Mouse (Mus musculus): ENCODE measurements at regions not wholly inside any gene's neighbourhood (a gene's known extent, or its start where the extent isn't known, plus 50 kb on each side); places are given as distances from the start of the nearest gene placed in this dataset.

GRCm38 (mm10) chr13:72346207-72346943 is 282.2 kb upstream of the Irx2 start:
- DNase-seq: no peak
- intact Hi-C loops (cut with DNase I): no loop called here

DNA sequence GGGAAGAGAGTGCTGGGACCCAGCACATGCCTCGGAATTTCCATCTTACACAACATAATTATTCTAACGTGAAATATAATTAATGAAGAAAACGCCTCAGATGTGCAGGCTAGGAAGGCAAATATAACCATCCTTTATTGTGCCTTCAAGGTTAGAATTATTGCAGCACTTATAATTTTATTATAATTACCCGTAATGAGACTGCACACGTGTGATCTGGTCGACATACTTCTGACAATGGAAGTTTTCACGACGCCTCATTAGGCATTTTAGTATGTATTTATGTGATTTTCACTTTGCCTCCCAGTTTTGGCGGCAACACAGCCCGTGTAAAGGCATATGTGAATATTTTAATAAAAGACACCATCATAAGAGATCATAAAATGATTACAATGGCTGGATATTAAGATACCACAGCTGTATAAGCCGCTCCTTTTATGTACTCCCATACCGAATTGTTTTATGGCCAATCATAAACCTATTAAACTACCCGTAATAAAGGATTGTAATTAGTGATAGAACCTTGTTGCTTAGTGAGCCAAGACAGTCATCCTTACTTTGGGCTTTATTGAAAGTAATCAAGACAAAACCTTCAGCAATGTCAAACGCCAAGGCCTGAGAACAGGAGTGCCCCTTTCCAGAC is 281.6 kb upstream of the Irx2 start:
- intact Hi-C loops (cut with DNase I): no loop called here
- no peak for DNase-seq

DNA sequence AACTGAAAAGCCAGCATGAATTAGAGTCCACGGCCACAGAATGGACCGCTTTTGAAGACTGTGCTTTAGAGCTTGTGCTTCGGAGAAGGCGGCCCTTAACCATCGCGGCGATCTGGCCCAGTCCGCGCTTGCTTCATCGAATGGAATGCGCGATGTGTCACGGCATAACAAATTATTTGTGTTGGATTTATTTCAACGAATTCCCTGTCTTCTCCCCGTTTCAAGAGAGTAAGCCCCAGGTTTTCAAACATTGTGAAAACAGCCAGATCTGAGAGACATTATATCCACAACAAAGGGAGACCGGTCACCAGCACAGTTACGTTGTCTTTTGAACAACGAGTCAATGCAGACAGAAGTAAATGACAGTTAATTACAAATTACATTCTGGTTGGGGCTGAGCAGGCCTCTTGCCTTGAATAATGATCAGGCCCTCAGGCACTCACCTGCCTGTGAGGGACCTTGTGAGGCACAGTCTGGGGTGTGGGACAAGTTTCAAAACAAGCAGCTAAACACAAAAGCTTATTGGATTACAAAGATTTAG is 275.9 kb upstream of the Irx2 start:
- DNase-seq: no peak

GRCm38 (mm10) chr13:72355297-72355696 is 273.3 kb upstream of the Irx2 start:
- DNase-seq: no peak
- intact Hi-C loops (cut with DNase I): no loop called here

More for the DNA sequence above, 275.9 kb upstream of the Irx2 start:
- intact Hi-C loops (cut with DNase I): no loop called here

DNA sequence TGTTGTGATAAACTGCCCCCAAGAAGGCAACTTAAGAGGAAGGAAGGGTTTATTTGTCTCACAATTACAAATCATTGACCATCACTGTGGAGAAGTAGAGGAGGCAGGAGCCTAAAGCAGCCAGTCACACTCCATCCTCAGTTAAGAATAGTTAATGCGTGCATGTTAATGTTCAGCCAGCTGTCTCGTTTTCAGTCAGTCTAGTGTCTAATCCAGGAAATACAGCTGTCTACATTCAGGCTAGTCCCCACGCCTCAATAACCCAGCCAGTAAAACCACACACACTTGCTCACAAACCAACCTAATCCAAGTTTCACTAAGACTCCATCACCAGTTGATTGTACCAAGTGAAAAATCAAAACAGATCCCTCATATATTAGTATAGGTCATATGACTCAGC is 272.8 kb upstream of the Irx2 start:
- intact Hi-C loops (cut with DNase I): no loop called here
- no peak for DNase-seq

DNA sequence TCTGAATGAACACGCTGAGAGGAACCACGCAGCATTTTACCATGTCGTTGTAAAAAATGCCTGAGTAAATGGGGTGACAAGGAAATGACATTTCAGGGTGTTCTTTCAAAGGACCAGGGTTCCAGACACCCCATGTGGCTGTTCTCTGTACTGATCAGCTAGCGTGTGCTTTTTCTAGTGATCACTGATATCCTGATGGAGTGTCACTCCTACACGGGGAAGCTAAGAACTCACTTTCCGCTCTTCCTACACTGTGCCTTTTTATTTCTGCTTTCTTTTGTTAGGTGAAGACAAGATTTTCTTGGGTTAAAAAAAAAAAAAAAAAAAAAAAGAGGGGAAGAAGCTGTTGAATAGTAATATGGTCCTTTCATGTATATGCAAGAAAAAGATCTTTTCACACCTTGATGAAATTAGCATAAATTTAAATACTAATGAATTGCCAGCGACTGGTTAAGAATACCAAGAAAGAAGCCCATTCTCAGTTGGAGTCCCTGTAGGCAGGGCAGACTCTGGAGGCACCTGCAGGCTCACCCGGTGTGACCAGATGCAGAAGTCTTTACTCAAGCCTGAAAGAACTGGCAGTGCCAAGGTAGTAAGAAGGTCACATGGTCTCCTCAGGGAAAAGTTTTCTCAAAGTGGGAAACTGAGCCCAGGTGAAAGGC is 270.2 kb upstream of the Irx2 start:
- intact Hi-C loops (cut with DNase I): no loop called here
- DNase-seq: no peak

GRCm38 (mm10) chr13:72365534-72366271 is 262.9 kb upstream of the Irx2 start:
- intact Hi-C loops (cut with DNase I): no loop called here
- DNase-seq: no peak

- no peak for DNase-seq
- intact Hi-C loops (cut with DNase I): no loop called here
Observed at GRCm38 (mm10) chr13:72366281-72366680, 262.3 kb upstream of the Irx2 start.

DNA sequence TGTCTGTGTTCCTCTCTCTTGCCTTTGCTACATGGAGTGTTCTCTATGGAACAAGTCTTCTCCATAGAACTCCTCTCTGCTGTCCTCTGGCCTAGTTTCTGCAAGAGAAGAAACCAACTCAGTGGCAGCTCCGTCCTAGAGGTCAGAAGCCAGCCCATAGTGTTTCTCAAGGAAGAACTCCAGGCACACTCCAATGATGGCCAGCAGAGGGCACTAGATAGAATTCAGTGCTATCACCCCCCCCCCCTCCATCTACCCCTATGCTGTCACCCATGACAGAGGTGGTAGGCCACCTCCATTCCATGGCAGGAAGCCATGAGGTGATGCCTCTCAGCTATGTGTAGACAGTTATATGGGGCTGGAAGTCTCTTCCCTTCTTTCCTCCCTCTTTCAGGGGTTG is 258.5 kb upstream of the Irx2 start:
- DNase-seq: no peak
- intact Hi-C loops (cut with DNase I): no loop called here

GRCm38 (mm10) chr13:72370997-72371396 is 257.6 kb upstream of the Irx2 start:
- intact Hi-C loops (cut with DNase I): no loop called here
- DNase-seq: no peak

- no peak for DNase-seq
- intact Hi-C loops (cut with DNase I): no loop called here
Observed at GRCm38 (mm10) chr13:72393366-72393765, 235.3 kb upstream of the Irx2 start.

DNA sequence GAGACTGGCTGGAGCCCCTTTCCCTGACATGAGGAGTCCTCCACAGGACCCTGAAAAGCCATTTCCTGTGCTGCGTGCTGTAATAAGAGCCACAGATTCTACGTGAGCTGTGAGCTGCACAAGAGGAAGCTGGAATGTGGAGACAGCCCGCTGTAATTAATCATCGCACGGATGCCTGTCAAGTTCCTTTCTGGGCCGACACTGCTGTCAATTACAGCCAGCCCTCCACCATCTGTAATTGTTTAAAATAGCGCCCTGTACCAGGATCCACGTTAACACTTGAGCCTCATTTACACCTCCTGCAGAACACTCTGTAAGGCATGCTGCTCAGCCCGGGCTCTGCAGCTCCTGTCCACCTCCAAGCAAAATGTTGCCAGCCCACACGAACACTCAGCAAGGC is 227.9 kb upstream of the Irx2 start:
- intact Hi-C loops (cut with DNase I): no loop called here
- no peak for DNase-seq

DNA sequence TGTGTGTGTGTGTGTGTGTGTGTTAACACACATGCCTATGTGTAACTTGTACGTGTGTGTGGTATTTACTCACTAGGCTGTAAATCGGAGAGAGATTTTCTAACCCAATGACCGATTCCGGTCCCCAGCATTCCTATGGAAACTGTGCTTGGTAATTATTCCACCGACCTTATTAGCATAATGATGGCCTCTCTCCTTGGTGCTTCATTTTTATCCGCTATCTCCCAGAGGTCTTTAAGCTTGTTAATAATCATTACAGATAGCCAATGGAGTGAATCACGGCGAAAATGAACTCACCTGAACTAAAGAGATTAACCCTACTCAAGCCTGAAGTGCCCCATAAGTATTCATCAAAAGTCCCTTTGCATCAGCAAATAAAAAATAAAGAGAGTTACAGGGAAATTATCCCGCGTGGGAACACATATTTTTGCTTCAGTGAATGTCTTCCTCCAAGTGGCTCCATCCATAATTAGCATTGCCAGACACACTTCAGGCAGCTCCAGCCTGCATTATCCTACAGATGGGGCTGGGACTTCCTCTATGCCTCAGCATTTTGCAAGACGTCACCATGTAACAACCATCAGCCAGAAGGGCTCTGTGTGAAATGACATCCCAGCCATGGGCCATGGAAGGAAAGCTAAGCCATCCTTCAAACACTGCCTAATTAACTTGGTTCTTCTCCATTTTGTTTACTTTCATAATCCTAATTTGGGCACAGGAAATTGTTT is 219.2 kb upstream of the Irx2 start:
- DNase-seq: no peak
- intact Hi-C loops (cut with DNase I): no loop called here

DNA sequence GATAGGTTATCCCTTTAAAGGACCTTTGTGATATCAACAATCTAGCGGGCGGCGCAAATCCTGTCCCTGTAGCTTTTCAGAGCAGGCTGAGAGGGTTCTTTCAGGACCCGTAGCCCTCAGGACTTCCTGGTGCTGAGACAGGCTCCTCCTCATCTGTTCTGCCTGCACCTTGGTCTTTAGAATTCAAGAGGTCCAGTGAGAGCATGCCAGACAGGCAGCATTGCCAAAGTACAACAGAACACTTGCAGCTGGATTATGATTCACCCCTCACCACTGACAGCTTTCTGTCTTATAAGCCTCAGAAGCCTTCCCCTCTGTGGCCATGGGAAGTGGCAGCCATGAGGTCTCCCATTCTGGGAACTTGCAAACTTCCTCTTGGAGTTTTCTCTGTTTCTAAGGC is 216.0 kb upstream of the Irx2 start:
- intact Hi-C loops (cut with DNase I): no loop called here
- no peak for DNase-seq

GRCm38 (mm10) chr13:72416981-72417380 is 211.6 kb upstream of the Irx2 start:
- DNase-seq: no peak
- intact Hi-C loops (cut with DNase I): no loop called here

DNA sequence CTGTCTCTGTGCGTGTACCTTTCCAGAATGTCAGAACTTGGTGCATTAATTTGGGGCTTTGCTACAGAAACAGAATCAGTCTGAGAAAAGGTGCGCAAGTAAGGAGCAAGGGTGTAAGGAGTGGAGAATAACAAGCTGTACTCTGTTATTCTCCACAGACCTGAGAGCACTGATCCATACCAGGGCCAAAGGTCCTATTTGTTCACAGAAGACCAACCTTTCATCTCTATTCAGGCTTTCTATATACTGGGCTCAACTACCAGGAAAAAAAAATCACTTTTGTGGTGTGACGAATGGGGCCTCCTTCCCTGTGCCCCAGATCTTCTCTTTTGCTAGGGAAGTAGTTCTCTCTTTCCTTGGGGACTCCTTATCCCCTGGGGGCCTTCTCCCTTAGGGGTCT is 210.8 kb upstream of the Irx2 start:
- intact Hi-C loops (cut with DNase I): no loop called here
- DNase-seq: no peak

- intact Hi-C loops (cut with DNase I): no loop called here
- no peak for DNase-seq
Observed at GRCm38 (mm10) chr13:72418285-72418684, 210.3 kb upstream of the Irx2 start.

DNA sequence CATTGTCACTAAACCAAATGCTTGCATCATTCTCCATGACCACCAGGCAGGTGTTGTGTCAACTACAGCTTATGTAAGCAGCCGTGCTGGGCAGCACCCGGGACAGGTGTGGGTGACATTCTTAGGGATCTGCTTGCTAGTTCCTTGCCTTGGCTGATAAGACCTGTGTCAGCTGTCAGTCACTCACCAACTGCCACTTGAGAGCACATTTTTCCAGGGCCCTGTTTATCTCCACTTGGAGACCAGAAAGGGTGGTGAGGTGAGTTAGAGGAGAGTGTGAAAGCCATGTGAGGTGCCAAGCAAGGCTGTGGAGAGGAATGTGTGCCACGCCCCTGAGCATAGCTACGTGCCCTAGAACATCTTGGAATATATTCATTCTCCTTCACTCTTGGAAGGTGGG is 209.1 kb upstream of the Irx2 start:
- DNase-seq: peak in 1 of 2 experiments; percentile 3
- intact Hi-C loops (cut with DNase I): no loop called here

DNA sequence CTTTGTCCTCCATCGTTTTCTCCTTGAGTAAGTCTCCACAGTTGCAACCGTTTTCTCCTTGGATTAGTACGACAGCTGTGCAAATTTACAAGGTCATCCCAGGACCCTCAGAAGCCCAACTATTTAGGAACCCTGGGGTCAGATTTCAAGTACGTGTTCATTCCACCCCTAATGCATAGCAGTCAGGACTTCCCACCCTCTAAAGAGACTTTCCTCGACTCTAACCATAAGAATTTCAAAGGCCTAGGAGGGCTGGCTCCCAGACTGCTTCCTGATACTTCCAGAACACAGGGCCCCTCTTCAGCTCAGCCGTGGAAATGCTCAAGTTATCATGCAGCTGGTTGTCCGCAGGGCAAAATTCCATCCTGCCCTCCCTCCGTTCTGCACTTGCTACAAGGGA is 202.7 kb upstream of the Irx2 start:
- intact Hi-C loops (cut with DNase I): no loop called here

GRCm38 (mm10) chr13:72445336-72445735 is 183.3 kb upstream of the Irx2 start:
- DNase-seq: no peak
- intact Hi-C loops (cut with DNase I): no loop called here

More for the DNA sequence above, 202.7 kb upstream of the Irx2 start:
- DNase-seq: no peak
